Mouse (Mus musculus): Measurements from ENCODE around the gene Krtap19-4. TPM values are rescaled to one million over a fixed set of nuclear protein-coding genes. Genes with fewer than 3 reads are reported as not detected.

Krtap19-4 gene
- polyA plus RNA-seq, 1 experiment from 2014 or later, result not detected

Other genes starting within 250 kb of the Krtap19-4 start
- not detected in 2 replicates for gene Krtap26-1, start 237.3 kb downstream of the Krtap19-4 start, polyA plus RNA-seq (2015; fragmentation: Nextera tagmentation; extraction: Ambion mirVana)
- gene Krtap27-1, start 213.4 kb downstream of the Krtap19-4 start, polyA plus RNA-seq (2015; fragmentation: Nextera tagmentation; extraction: Ambion mirVana), result not detected in 2 replicates
- gene 2310061N02Rik, start 177.1 kb downstream of the Krtap19-4 start, polyA plus RNA-seq (2015; fragmentation: Nextera tagmentation; extraction: Ambion mirVana), result 0.68 TPM in 1 of 2 replicates, not detected in the other
- gene Krtap13-1, start 156.2 kb downstream of the Krtap19-4 start, polyA plus RNA-seq (2015; fragmentation: Nextera tagmentation; extraction: Ambion mirVana), result 0.57 TPM in 1 of 2 replicates, not detected in the other
- gene Krtap13, start 133.5 kb downstream of the Krtap19-4 start, polyA plus RNA-seq (2015; fragmentation: Nextera tagmentation; extraction: Ambion mirVana), result 54.9 and 75.6 TPM in 2 replicates
- gene 2310034C09Rik, start 126.2 kb downstream of the Krtap19-4 start, polyA plus RNA-seq (2015; fragmentation: Nextera tagmentation; extraction: Ambion mirVana), result 91.4 and 110 TPM in 2 replicates
- gene 2310057N15Rik, start 110.9 kb downstream of the Krtap19-4 start, polyA plus RNA-seq (2015; fragmentation: Nextera tagmentation; extraction: Ambion mirVana), result 0.22 and 0.55 TPM in 2 replicates
- 3.9 and 10.2 TPM in 2 replicates for gene Gm5965, start 107.2 kb downstream of the Krtap19-4 start, polyA plus RNA-seq (2015; fragmentation: Nextera tagmentation; extraction: Ambion mirVana)
- gene Gm20741, start 72.9 kb downstream of the Krtap19-4 start, polyA plus RNA-seq (2015; fragmentation: Nextera tagmentation; extraction: Ambion mirVana), result 45.6 and 50.2 TPM in 2 replicates
- not detected in 2 replicates for gene Krtap15, start 64.9 kb downstream of the Krtap19-4 start, polyA plus RNA-seq (2015; fragmentation: Nextera tagmentation; extraction: Ambion mirVana)
- not detected in 2 replicates for gene Krtap14, start 58.9 kb downstream of the Krtap19-4 start, polyA plus RNA-seq (2015; fragmentation: Nextera tagmentation; extraction: Ambion mirVana)
- not detected in 2 replicates for gene Krtap19-1, start 15.7 kb downstream of the Krtap19-4 start, polyA plus RNA-seq (2015; fragmentation: Nextera tagmentation; extraction: Ambion mirVana)
- gene Krtap19-2, start 10.8 kb downstream of the Krtap19-4 start, polyA plus RNA-seq (2015; fragmentation: Nextera tagmentation; extraction: Ambion mirVana), result not detected in 2 replicates
- gene Krtap19-3, start 7.1 kb downstream of the Krtap19-4 start, polyA plus RNA-seq (2015; fragmentation: Nextera tagmentation; extraction: Ambion mirVana), result not detected in 2 replicates
- not detected in 2 replicates for gene Krtap19-5, start 11.4 kb upstream of the Krtap19-4 start, polyA plus RNA-seq (2015; fragmentation: Nextera tagmentation; extraction: Ambion mirVana)
- gene Krtap19-9b, start 47.2 kb upstream of the Krtap19-4 start, polyA plus RNA-seq (2015; fragmentation: Nextera tagmentation; extraction: Ambion mirVana), result not detected in 2 replicates
- gene Krtap16-3, start 77.8 kb upstream of the Krtap19-4 start, polyA plus RNA-seq (2015; fragmentation: Nextera tagmentation; extraction: Ambion mirVana), result 0.42 TPM in 1 of 2 replicates, not detected in the other
- 0.50 and 1.2 TPM in 2 replicates for gene Krtap22-2, start 125.7 kb upstream of the Krtap19-4 start, polyA plus RNA-seq (2015; fragmentation: Nextera tagmentation; extraction: Ambion mirVana)
- gene Gm10229, start 130.2 kb upstream of the Krtap19-4 start, polyA plus RNA-seq (2015; fragmentation: Nextera tagmentation; extraction: Ambion mirVana), result 1.0 TPM in 1 of 2 replicates, not detected in the other
- 0.68 TPM in 1 of 2 replicates, not detected in the other for gene Krtap6-1, start 146.6 kb upstream of the Krtap19-4 start, polyA plus RNA-seq (2015; fragmentation: Nextera tagmentation; extraction: Ambion mirVana)
- 0.65 TPM in 1 of 2 replicates, not detected in the other for gene Gm10228, start 156.4 kb upstream of the Krtap19-4 start, polyA plus RNA-seq (2015; fragmentation: Nextera tagmentation; extraction: Ambion mirVana)
- gene Krtap6-5, start 162.8 kb upstream of the Krtap19-4 start, polyA plus RNA-seq (2015; fragmentation: Nextera tagmentation; extraction: Ambion mirVana), result not detected in 2 replicates
- gene 1110025L11Rik, start 178.9 kb upstream of the Krtap19-4 start, polyA plus RNA-seq (2015; fragmentation: Nextera tagmentation; extraction: Ambion mirVana), result 0.64 and 2.6 TPM in 2 replicates
- gene Krtap6-3, start 198.9 kb upstream of the Krtap19-4 start, polyA plus RNA-seq (2015; fragmentation: Nextera tagmentation; extraction: Ambion mirVana), result not detected in 2 replicates